19 mouse cellular contexts compared by ENCODE assay signal in genomic region chr6:148395272-148395671, GRCm38 (mm10). TPM values are rescaled to one million over a fixed set of nuclear protein-coding genes. Genes with fewer than 3 reads are reported as not detected.
DNase-seq lines count a peak whose midpoint lies in the region; ATAC-seq and TF ChIP-seq lines count a peak whose summit lies in the region.
"Had no signal": no experiment of that assay in that cellular context is flagged by ENCODE, and none has a peak within 500 bp of the region (broad histone marks: within the 10 kb centered on the region; RNA-seq: fewer than 3 reads in every experiment).

No protein-coding gene starts in this region.

- no peak for ATAC-seq in heart, embryonic 11.5 days (replicated peaks; ENCODE audit: insufficient number of reproducible peaks, low FRiP score, low TSS enrichment)
- ATAC-seq in lung, postnatal 0 days, result no peak
- no peak for ATAC-seq in stomach, postnatal 0 days (ENCODE audit: low FRiP score, low TSS enrichment)
- ATAC-seq in monocyte, adult 5-6 weeks (replicated peaks; ENCODE audit: insufficient number of reproducible peaks, low FRiP score, low TSS enrichment, poor library complexity, severe bottlenecking), result no peak
- ATAC-seq: midbrain, embryonic 15.5 days had no signal

- DNase-seq in heart, adult 2 months, result no peak
- DNase-seq in lung, postnatal 0 days (ENCODE audit: low spot score), result no peak
- DNase-seq in lung, postnatal 36 days, result no peak
- peak; percentile 43 for DNase-seq in ZHBTc4 (ENCODE audit: low read depth, low spot score)
- no peak for DNase-seq in stomach, postnatal 0 days (ENCODE audit: low spot score)
- no peak for DNase-seq in adrenal gland, adult 2 months
- DNase-seq: adrenal gland, postnatal 10 days; cerebellum, postnatal 25 days; gastrocnemius, postnatal 10 days; kidney, adult 2 months; lung, postnatal 4 days; thymus, postnatal 36 days had no signal

- 0 out of 2 replicates have a peak, but pooled peaks cover 1% of the 10 kb centered on the region for H3K79me2 ChIP-seq in heart, adult 2 months (replicated peaks; ENCODE audit: control insufficient read depth, insufficient read depth, low read length)

- no peak overlapping the region for H3K9ac ChIP-seq in heart, adult 2 months (ENCODE audit: low read depth, low read length)
- H3K9ac ChIP-seq in heart, embryonic 11.5 days (ENCODE audit: low read depth, low read length), result no peak overlapping the region
- H3K9ac ChIP-seq in lung, postnatal 0 days (replicated peaks; ENCODE audit: low read depth), result no peak overlapping the region
- no peak overlapping the region for H3K9ac ChIP-seq in stomach, postnatal 0 days (ENCODE audit: low read length)
- H3K9ac ChIP-seq: embryonic facial prominence, embryonic 13.5 days; heart, embryonic 13.5 days; hindbrain, embryonic 12.5 days; midbrain, embryonic 15.5 days; neural tube, embryonic 13.5 days had no signal

- no peaks in the 10 kb centered on the region for H3K9me3 ChIP-seq in heart, embryonic 11.5 days (replicated peaks; ENCODE audit: control insufficient read depth, low read length)
- H3K9me3 ChIP-seq in lung, postnatal 0 days (ENCODE audit: low read length), result no peaks in the 10 kb centered on the region
- no peaks in the 10 kb centered on the region for H3K9me3 ChIP-seq in stomach, postnatal 0 days (ENCODE audit: control insufficient read depth, low read length)
- H3K9me3 ChIP-seq: embryonic facial prominence, embryonic 13.5 days; heart, embryonic 13.5 days; hindbrain, embryonic 12.5 days; midbrain, embryonic 15.5 days; neural tube, embryonic 13.5 days had no signal

- no peak for TF ChIP-seq EP300 in heart, adult 2 months (IDR thresholded peaks at IDR 0.05; ENCODE audit: insufficient read depth, low read depth, low read length)
- TF ChIP-seq EP300 in lung, postnatal 0 days (IDR thresholded peaks at IDR 0.05), result no peak
- no peak for TF ChIP-seq EP300 in stomach, postnatal 0 days (optimal IDR thresholded peaks at IDR 0.05)

- WGBS in heart, adult 2 months, result 96% methylated on average over 3 of the region's 3 CpGs
- WGBS in heart, embryonic 11.5 days (ENCODE audit: insufficient replicate concordance), result 82% methylated on average over 3 of the region's 3 CpGs
- WGBS in lung, postnatal 0 days, result 90% methylated on average over 3 of the region's 3 CpGs
- WGBS in stomach, postnatal 0 days, result 93% methylated on average over 3 of the region's 3 CpGs

- H3K27ac ChIP-seq in heart, adult 2 months, result no peak overlapping the region
- no peak overlapping the region for H3K27ac ChIP-seq in heart, embryonic 11.5 days (ENCODE audit: low read depth, low read length)
- no peak overlapping the region for H3K27ac ChIP-seq in lung, postnatal 0 days (ENCODE audit: low read length)
- H3K27ac ChIP-seq in stomach, postnatal 0 days (replicated peaks), result no peak overlapping the region
- H3K27ac ChIP-seq: embryonic facial prominence, embryonic 13.5 days; heart, embryonic 13.5 days; hindbrain, embryonic 12.5 days; midbrain, embryonic 15.5 days; neural tube, embryonic 13.5 days had no signal

- TF ChIP-seq CTCF in heart, adult 2 months (IDR thresholded peaks at IDR 0.05), result peak; percentile 58
- TF ChIP-seq CTCF in lung, postnatal 0 days (IDR thresholded peaks at IDR 0.05), result peak; percentile 53
- peak; percentile 65 for TF ChIP-seq CTCF in stomach, postnatal 0 days (IDR thresholded peaks at IDR 0.05; ENCODE audit: low read depth)

- H3K4me2 ChIP-seq in heart, embryonic 11.5 days, result no peak overlapping the region
- no peak overlapping the region for H3K4me2 ChIP-seq in lung, postnatal 0 days (replicated peaks; ENCODE audit: low read depth, low read length)
- no peak overlapping the region for H3K4me2 ChIP-seq in stomach, postnatal 0 days (replicated peaks; ENCODE audit: low read depth)
- H3K4me2 ChIP-seq: embryonic facial prominence, embryonic 13.5 days; heart, embryonic 13.5 days; hindbrain, embryonic 12.5 days; midbrain, embryonic 15.5 days; neural tube, embryonic 13.5 days had no signal

- no peak for TF ChIP-seq POLR2A in heart, adult 2 months (IDR thresholded peaks at IDR 0.05; ENCODE audit: insufficient read depth, low read depth, low read length)

- H3K4me3 ChIP-seq in heart, adult 2 months, result no peak overlapping the region
- no peak overlapping the region for H3K4me3 ChIP-seq in heart, embryonic 11.5 days (ENCODE audit: low read depth, low read length)
- no peak overlapping the region for H3K4me3 ChIP-seq in lung, postnatal 0 days (ENCODE audit: low read depth, low read length)
- H3K4me3 ChIP-seq in stomach, postnatal 0 days (ENCODE audit: low read depth, low read length), result no peak overlapping the region
- H3K4me3 ChIP-seq: embryonic facial prominence, embryonic 13.5 days; heart, embryonic 13.5 days; hindbrain, embryonic 12.5 days; midbrain, embryonic 15.5 days; neural tube, embryonic 13.5 days had no signal

- peaks cover 40% of the 10 kb centered on the region for H3K4me1 ChIP-seq in heart, adult 2 months (ENCODE audit: control insufficient read depth, insufficient read depth, low read length)
- peaks cover 23% of the 10 kb centered on the region for H3K4me1 ChIP-seq in heart, embryonic 11.5 days (ENCODE audit: control insufficient read depth, insufficient read depth, low read length)
- H3K4me1 ChIP-seq in lung, postnatal 0 days (ENCODE audit: insufficient read depth, low read depth, low read length), result no peaks in the 10 kb centered on the region
- H3K4me1 ChIP-seq in stomach, postnatal 0 days (replicated peaks; ENCODE audit: control insufficient read depth, insufficient read depth), result no peaks in the 10 kb centered on the region

- peaks cover 46% of the 10 kb centered on the region for H3K36me3 ChIP-seq in heart, adult 2 months (ENCODE audit: control insufficient read depth, insufficient read depth, low read length)
- no peaks in the 10 kb centered on the region for H3K36me3 ChIP-seq in heart, embryonic 11.5 days (ENCODE audit: control insufficient read depth, insufficient read depth, low read length)
- H3K36me3 ChIP-seq in lung, postnatal 0 days (ENCODE audit: insufficient read depth, low read length), result no peaks in the 10 kb centered on the region
- no peaks in the 10 kb centered on the region for H3K36me3 ChIP-seq in stomach, postnatal 0 days (ENCODE audit: control insufficient read depth, insufficient read depth, low read length)
- H3K36me3 ChIP-seq: embryonic facial prominence, embryonic 13.5 days; hindbrain, embryonic 12.5 days; midbrain, embryonic 15.5 days; neural tube, embryonic 13.5 days had no signal

- H3K27me3 ChIP-seq in heart, adult 2 months (ENCODE audit: control insufficient read depth, insufficient read depth, low read length), result no peaks in the 10 kb centered on the region
- no peaks in the 10 kb centered on the region for H3K27me3 ChIP-seq in heart, embryonic 11.5 days (ENCODE audit: control insufficient read depth, insufficient read depth, low read length)
- H3K27me3 ChIP-seq in lung, postnatal 0 days (replicated peaks; ENCODE audit: insufficient read depth, low read length), result no peaks in the 10 kb centered on the region
- no peaks in the 10 kb centered on the region for H3K27me3 ChIP-seq in stomach, postnatal 0 days (ENCODE audit: control insufficient read depth, insufficient read depth, low read length)
- H3K27me3 ChIP-seq: embryonic facial prominence, embryonic 13.5 days; heart, embryonic 13.5 days; hindbrain, embryonic 12.5 days; midbrain, embryonic 15.5 days; neural tube, embryonic 13.5 days had no signal

- intact Hi-C loops in heart, adult 2 months (cut with DNase I), result no loop called here

RNA-seq across cellular contexts. Expression of gene Tmtc1, which starts 48.9 kb away (rescaled TPM):
- total RNA-seq in heart, adult 2 months (2021), result 100 to 1,000 TPM in 1 of 2 experiments, 10 to 100 TPM in 1; 89.4 to 131 TPM
- 46.3 and 86.1 TPM in 2 replicates for polyA plus RNA-seq in heart, adult 2 months (2012; rRNA removed)
- polyA plus RNA-seq in heart, embryonic 11.5 days (2014; fragmentation: Nextera tagmentation; extraction: Ambion mirVana), result 1.4 and 2.7 TPM in 2 replicates
- 2.2 and 2.7 TPM in 2 replicates for polyA plus RNA-seq in lung, postnatal 0 days (2015; fragmentation: Nextera tagmentation; extraction: Ambion mirVana)
- polyA plus RNA-seq in stomach, postnatal 0 days (2015; fragmentation: Nextera tagmentation; extraction: Ambion mirVana), result 0.93 and 0.97 TPM in 2 replicates
- total RNA-seq in monocyte, adult 5-6 weeks (2017), result 0.85 to 8.4 TPM (median 2.0 TPM) in 3 replicates
- 10 to 100 TPM in 1 of 2 experiments, 1 to 10 TPM in 1; 9.8 to 14.3 TPM for total RNA-seq in adrenal gland, adult 2 months (2021)
- polyA plus RNA-seq in adrenal gland, adult 2 months (2012; rRNA removed), result 4.0 and 6.4 TPM in 2 replicates
